Mouse (Mus musculus): ENCODE results near the gene Lrsam1. TPM values are rescaled to one million over a fixed set of nuclear protein-coding genes. Genes with fewer than 3 reads are reported as not detected.

Lrsam1 gene
- polyA plus RNA-seq, 1 experiment from 2014 or later: 13.6 TPM

- H3K27ac ChIP-seq (ENCODE audit: low read depth, low read length): peak within 1 kb of the TSS; percentile 87
- peak; percentile 90 for DNase-seq (ENCODE audit: low spot score)
- peak within 1 kb of the TSS; percentile 76 for H3K4me3 ChIP-seq (ENCODE audit: low read depth, low read length)
- no peaks in the 10 kb centered on the region for H3K36me3 ChIP-seq (ENCODE audit: control insufficient read depth, insufficient read depth, low read length)
- H3K27me3 ChIP-seq (replicated peaks; ENCODE audit: control insufficient read depth, insufficient read depth, low read length): no peaks in the 10 kb centered on the region
- WGBS: under 1% methylated on average over 54 of the region's 68 CpGs
- H3K9me3 ChIP-seq (replicated peaks; ENCODE audit: control insufficient read depth, low read length): no peaks in the 10 kb centered on the region
- H3K4me1 ChIP-seq (ENCODE audit: control insufficient read depth, insufficient read depth, low read length): peaks cover 18% of the 10 kb centered on the region
- H3K9ac ChIP-seq (ENCODE audit: low read length): peak within 1 kb of the TSS; percentile 93
- peak; percentile 88 for ATAC-seq
- H3K4me2 ChIP-seq (ENCODE audit: low read length): peak within 1 kb of the TSS; percentile 91
These were observed 85.5 kb downstream of the Lrsam1 start, which contains the start of gene Fam129b for GRCm38 (mm10) chr2:32875675-32876489. Fam129b (plus strand) TSS chr2:32876114.

Other genes starting within 250 kb of the Lrsam1 start
- 72.9 and 75.1 TPM in 2 replicates for gene Cdk9, start 248.5 kb downstream of the Lrsam1 start, polyA plus RNA-seq (2014; fragmentation: Nextera tagmentation; extraction: Ambion mirVana)
- 25.8 and 37.4 TPM in 2 replicates for gene Sh2d3c, start 240.6 kb downstream of the Lrsam1 start, polyA plus RNA-seq (2014; fragmentation: Nextera tagmentation; extraction: Ambion mirVana)
- 3.2 and 3.4 TPM in 2 replicates for gene 6330409D20Rik, start 220.6 kb downstream of the Lrsam1 start, polyA plus RNA-seq (2014; fragmentation: Nextera tagmentation; extraction: Ambion mirVana)
- gene Tor2a, start 204.4 kb downstream of the Lrsam1 start, polyA plus RNA-seq (2014; fragmentation: Nextera tagmentation; extraction: Ambion mirVana): 67.9 and 71.2 TPM in 2 replicates
- gene Ttc16, start 186.0 kb downstream of the Lrsam1 start, polyA plus RNA-seq (2014; fragmentation: Nextera tagmentation; extraction: Ambion mirVana): 0.27 and 0.80 TPM in 2 replicates
- gene Ptrh1, start 185.8 kb downstream of the Lrsam1 start, polyA plus RNA-seq (2014; fragmentation: Nextera tagmentation; extraction: Ambion mirVana): 4.7 and 5.1 TPM in 2 replicates
- 0.17 and 0.30 TPM in 2 replicates for gene Cfap157, start 177.2 kb downstream of the Lrsam1 start, polyA plus RNA-seq (2014; fragmentation: Nextera tagmentation; extraction: Ambion mirVana)
- 127 and 174 TPM in 2 replicates for gene Stxbp1, start 114.4 kb downstream of the Lrsam1 start, polyA plus RNA-seq (2014; fragmentation: Nextera tagmentation; extraction: Ambion mirVana)
- gene Fam129b, start 85.5 kb downstream of the Lrsam1 start, polyA plus RNA-seq (2014; fragmentation: Nextera tagmentation; extraction: Ambion mirVana): 13.8 and 17.7 TPM in 2 replicates
- gene Rpl12, start 55 bp downstream of the Lrsam1 start, polyA plus RNA-seq (2014; fragmentation: Nextera tagmentation; extraction: Ambion mirVana): 94.3 and 128 TPM in 2 replicates
- gene Slc2a8, start 20.5 kb upstream of the Lrsam1 start, polyA plus RNA-seq (2014; fragmentation: Nextera tagmentation; extraction: Ambion mirVana): 11.2 TPM in 2 replicates
- gene Garnl3, start 170.0 kb upstream of the Lrsam1 start, polyA plus RNA-seq (2014; fragmentation: Nextera tagmentation; extraction: Ambion mirVana): 21.3 and 33.6 TPM in 2 replicates